Mouse (Mus musculus): ENCODE measurements at regions not wholly inside any gene's neighbourhood (a gene's known extent, or its start where the extent isn't known, plus 50 kb on each side); places are given as distances from the start of the nearest gene placed in this dataset.
"Not testable (repeated sequence)": the region's sequence is repeated elsewhere in the genome, so short reads cannot be mapped to it uniquely, and the experiment has no call there.

GRCm38 (mm10) chr4:105845998-105846989 lies 56.6 kb downstream of the Gm12728 start:
- not testable (repeated sequence) for TF ChIP-seq CTCF, EP300 (IDR thresholded peaks at IDR 0.05)
